Mouse (Mus musculus): Measurements from ENCODE around the gene Crip1.

DNA sequence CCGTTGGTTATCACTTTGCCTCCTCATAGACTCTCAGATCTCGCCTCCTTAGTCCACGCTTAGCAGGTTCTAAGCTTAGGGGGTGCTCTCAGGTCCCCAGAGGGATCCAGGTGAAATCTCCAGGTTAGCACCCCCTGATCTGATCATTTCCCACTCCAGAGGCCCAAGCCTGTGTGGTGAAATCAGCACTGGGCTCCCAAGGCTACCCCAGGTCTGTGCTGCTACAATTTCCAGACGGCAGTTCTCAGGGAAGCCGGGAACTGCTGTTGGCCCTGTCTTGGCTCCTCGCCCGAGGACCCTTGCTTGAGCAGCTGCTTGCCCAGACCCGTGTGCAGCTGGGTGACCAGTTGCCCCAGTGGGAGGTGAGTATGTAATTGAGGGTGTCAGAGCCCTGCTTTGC, 10.9 kb downstream of the Crip1 start:
- TF ChIP-seq EP300 (optimal IDR thresholded peaks at IDR 0.05) (no peak), CTCF (IDR thresholded peaks at IDR 0.05; ENCODE audit: low read depth) (no peak)

All from stomach, postnatal 0 days (tissue).